Mouse (Mus musculus) embryonic stem cell, embryonic (primary cell): ENCODE measurements around the gene Npw.

Source experiments
- CTCF ChIA-PET, 4 experiments: fragments of 300-600 bp in 2 of 4; fragments of 350-600 bp in 2 of 4; sonication (Branson Sonifier 250); formaldehyde crosslinking; loops; one replicate each; lab custom pipeline; 2022; ENCODE audit warnings: inconsistent platforms in 2 of 4; lab: Charles Lee
- POLR2A ChIA-PET, 4 experiments: fragments of 300-600 bp in 2 of 4; fragments of 350-600 bp in 2 of 4; sonication (Branson Sonifier 250); formaldehyde crosslinking; loops; one replicate each; lab custom pipeline; 2022; ENCODE audit warnings: antibody characterized with exemption in 4 of 4, inconsistent platforms in 1 of 4; lab: Charles Lee

Gene Npw

GRCm38 (mm10) chr17:24640581-24640980 is 17.7 kb downstream of the Npw start:
- ChIA-PET CTCF (interaction anchor here in 3 of 4 experiments (0.6 to 1.4 kb wide), 5 partner anchors 11 to 1341 kb away, joined by 3 to 5 read pairs (median 4); no protein-coding TSS in a partner anchor), POLR2A (interaction anchor here in 3 of 4 experiments (0.6 to 2.6 kb wide), 25 partner anchors 8 to 200 kb away, joined by 3 to 13 read pairs (median 3); partner anchors contain the start of genes Nthl1 (in 3 of the 3), Traf7 (in 3 of the 3), Tsc2 (in 3 of the 3) and Zfp598 (in 3 of the 3))

GRCm38 (mm10) chr17:24640119-24640518 is 18.1 kb downstream of the Npw start:
- CTCF ChIA-PET = interaction anchor here in 2 of 4 experiments (0.8 to 1.4 kb wide), 4 partner anchors 10 to 27 kb away, joined by 3 to 5 read pairs (median 4); no protein-coding TSS in a partner anchor

GRCm38 (mm10) chr17:24639571-24639988 is 18.7 kb downstream of the Npw start:
- ChIA-PET POLR2A (interaction anchor here in 3 of 4 experiments (0.5 to 2.6 kb wide), 20 partner anchors 7 to 199 kb away, joined by 3 to 13 read pairs (median 4); partner anchors contain the start of genes Traf7 (in 3 of the 3), Slc9a3r2 (in 2 of the 3), Zfp598 (in 2 of the 3) and Nthl1 (in 1 of the 3)), CTCF (interaction anchor here in 2 of 4 experiments (0.8 to 1.4 kb wide), 3 partner anchors 10 to 28 kb away, joined by 3 to 4 read pairs (median 3); no protein-coding TSS in a partner anchor)

More at GRCm38 (mm10) chr17:24640119-24640518, 18.1 kb downstream of the Npw start:
- POLR2A ChIA-PET = interaction anchor here in 3 of 4 experiments (0.5 to 2.6 kb wide), 24 partner anchors 8 to 200 kb away, joined by 3 to 13 read pairs (median 3); partner anchors contain the start of genes Nthl1 (in 3 of the 3), Traf7 (in 3 of the 3), Tsc2 (in 3 of the 3) and Zfp598 (in 3 of the 3)

GRCm38 (mm10) chr17:24638840-24639239 is 19.4 kb downstream of the Npw start:
- ChIA-PET CTCF (no interaction called here), POLR2A (interaction anchor here in 2 of 4 experiments (0.9 to 2.6 kb wide), 8 partner anchors 8 to 184 kb away, joined by 3 to 13 read pairs (median 8); partner anchors contain the start of genes Slc9a3r2 (in 1 of the 2), Traf7 (in 1 of the 2) and Zfp598 (in 1 of the 2))

GRCm38 (mm10) chr17:24638214-24638613 is 20.0 kb downstream of the Npw start:
- POLR2A ChIA-PET = interaction anchor here in 2 of 4 experiments (0.9 to 2.6 kb wide), 9 partner anchors 9 to 183 kb away, joined by 3 to 14 read pairs (median 5); partner anchors contain the start of genes Traf7 (in 1 of the 2) and Zfp598 (in 1 of the 2)
- CTCF ChIA-PET = interaction anchor here in 2 of 4 experiments (1.0 to 1.8 kb wide), 2 partner anchors 9 kb away, joined by 4 to 8 read pairs; no protein-coding TSS in a partner anchor

GRCm38 (mm10) chr17:24636781-24637481 is 21.3 kb downstream of the Npw start:
- CTCF ChIA-PET = interaction anchor here in 3 of 4 experiments (0.6 to 1.8 kb wide), 17 partner anchors 8 to 182 kb away, joined by 3 to 8 read pairs (median 4); partner anchors contain the start of genes Mlst8 (in 1 of the 3) and Pkd1 (in 1 of the 3)

GRCm38 (mm10) chr17:24635694-24636093 is 22.6 kb downstream of the Npw start:
- POLR2A ChIA-PET = interaction anchor here in 3 of 4 experiments (0.7 to 3.9 kb wide), 16 partner anchors 9 to 130 kb away, joined by 3 to 26 read pairs (median 5); partner anchors contain the start of genes Pkd1 (in 3 of the 3), Zfp598 (in 2 of the 3) and Slc9a3r2 (in 1 of the 3)
- CTCF ChIA-PET = interaction anchor here in 2 of 4 experiments (1.2 to 1.6 kb wide), 2 partner anchors 15 to 86 kb away, joined by 3 to 7 read pairs; partner anchors contain the start of gene Pkd1 (in 1 of the 2)

More at GRCm38 (mm10) chr17:24636781-24637481, 21.3 kb downstream of the Npw start:
- POLR2A ChIA-PET = interaction anchor here (0.7 to 3.9 kb wide), 55 partner anchors 8 to 468 kb away, joined by 3 to 26 read pairs (median 4); partner anchors contain the start of genes Pkd1 (in 3 of the 4), Traf7 (in 3 of the 4), Zfp598 (in 3 of the 4) and Slc9a3r2 (in 2 of the 4)

GRCm38 (mm10) chr17:24635024-24635423 is 23.2 kb downstream of the Npw start:
- CTCF ChIA-PET = no interaction called here
- POLR2A ChIA-PET = interaction anchor here in 3 of 4 experiments (0.7 to 3.9 kb wide), 6 partner anchors 10 to 107 kb away, joined by 3 to 26 read pairs (median 4); partner anchors contain the start of genes Pkd1 (in 1 of the 3), Traf7 (in 1 of the 3) and Zfp598 (in 1 of the 3)

GRCm38 (mm10) chr17:24633831-24634230 is 24.4 kb downstream of the Npw start:
- POLR2A ChIA-PET = interaction anchor here in 3 of 4 experiments (0.8 to 3.9 kb wide), 15 partner anchors 10 to 373 kb away, joined by 3 to 25 read pairs (median 10); partner anchors contain the start of genes Traf7 (in 2 of the 3), Mlst8 (in 1 of the 3) and Pkd1 (in 1 of the 3)
- CTCF ChIA-PET = interaction anchor here in 1 of 4 experiments (2.0 kb wide), 1 partner anchor 13 kb away, joined by 4 read pairs; no protein-coding TSS in a partner anchor

- POLR2A ChIA-PET = interaction anchor here (0.6 to 3.3 kb wide), 101 partner anchors 7 to 1095 kb away, joined by 3 to 51 read pairs (median 4); partner anchors contain the start of genes Zfp598 (in 4 of the 4), Mlst8 (in 3 of the 4), Npw (in 3 of the 4) and Pkd1 (in 3 of the 4)
- CTCF ChIA-PET = interaction anchor here (0.6 to 2.0 kb wide), 21 partner anchors 14 to 219 kb away, joined by 3 to 10 read pairs (median 4); partner anchors contain the start of genes Zfp598 (in 2 of the 4), Mlst8 (in 1 of the 4), Ndufb10 (in 1 of the 4) and Pkd1 (in 1 of the 4)
Measured at GRCm38 (mm10) chr17:24632813-24633449, 25.3 kb downstream of the Npw start.

GRCm38 (mm10) chr17:24632167-24632812 is 26.0 kb downstream of the Npw start, which contains the start of the genes Tsc2 and Nthl1:
Gene Tsc2, minus strand, starts transcription at chr17:24632630.
Gene Nthl1, plus strand, starts transcription at chr17:24632680.
- CTCF ChIA-PET = interaction anchor here (0.6 to 2.0 kb wide), 21 partner anchors 15 to 218 kb away, joined by 3 to 10 read pairs (median 4); partner anchors contain the start of genes Zfp598 (in 2 of the 4), Mlst8 (in 1 of the 4), Ndufb10 (in 1 of the 4) and Pkd1 (in 1 of the 4)
- POLR2A ChIA-PET = interaction anchor here (0.6 to 3.3 kb wide), 102 partner anchors 8 to 1095 kb away, joined by 3 to 51 read pairs (median 4); partner anchors contain the start of genes Zfp598 (in 4 of the 4), Mlst8 (in 3 of the 4), Npw (in 3 of the 4) and Pkd1 (in 3 of the 4)

GRCm38 (mm10) chr17:24630072-24630471 is 28.2 kb downstream of the Npw start:
- ChIA-PET CTCF (interaction anchor here (0.6 to 2.8 kb wide), 11 partner anchors 10 to 1111 kb away, joined by 3 to 16 read pairs (median 6); partner anchors contain the start of gene Zfp598 (in 1 of the 4)), POLR2A (interaction anchor here in 3 of 4 experiments (0.7 to 3.3 kb wide), 18 partner anchors 9 to 216 kb away, joined by 3 to 36 read pairs (median 5); partner anchors contain the start of genes Traf7 (in 3 of the 3), Npw (in 1 of the 3) and Pkd1 (in 1 of the 3))

GRCm38 (mm10) chr17:24628646-24629045 is 29.6 kb downstream of the Npw start:
- ChIA-PET POLR2A (interaction anchor here in 3 of 4 experiments (0.5 to 3.1 kb wide), 38 partner anchors 8 to 660 kb away, joined by 3 to 27 read pairs (median 4); partner anchors contain the start of genes Traf7 (in 3 of the 3), Pkd1 (in 2 of the 3), Zfp598 (in 2 of the 3) and Jpt2 (in 1 of the 3)), CTCF (interaction anchor here (0.5 to 2.8 kb wide), 67 partner anchors 8 to 787 kb away, joined by 3 to 17 read pairs (median 4); partner anchors contain the start of genes Pkd1 (in 2 of the 4), Zfp598 (in 2 of the 4), Mlst8 (in 1 of the 4) and Npw (in 1 of the 4))

GRCm38 (mm10) chr17:24625472-24625871 is 32.8 kb downstream of the Npw start:
- CTCF ChIA-PET = no interaction called here
- POLR2A ChIA-PET = interaction anchor here in 2 of 4 experiments (0.7 to 1.0 kb wide), 3 partner anchors 50 to 81 kb away, joined by 3 to 5 read pairs (median 4); partner anchors contain the start of gene Pkd1 (in 1 of the 2)
